Mouse (Mus musculus): ENCODE results near the gene Faf2. TPM values are rescaled to one million over a fixed set of nuclear protein-coding genes. Genes with fewer than 3 reads are reported as not detected.

Faf2 gene
- polyA plus RNA-seq, 2 experiments: 11.0 to 31.2 TPM

DNA sequence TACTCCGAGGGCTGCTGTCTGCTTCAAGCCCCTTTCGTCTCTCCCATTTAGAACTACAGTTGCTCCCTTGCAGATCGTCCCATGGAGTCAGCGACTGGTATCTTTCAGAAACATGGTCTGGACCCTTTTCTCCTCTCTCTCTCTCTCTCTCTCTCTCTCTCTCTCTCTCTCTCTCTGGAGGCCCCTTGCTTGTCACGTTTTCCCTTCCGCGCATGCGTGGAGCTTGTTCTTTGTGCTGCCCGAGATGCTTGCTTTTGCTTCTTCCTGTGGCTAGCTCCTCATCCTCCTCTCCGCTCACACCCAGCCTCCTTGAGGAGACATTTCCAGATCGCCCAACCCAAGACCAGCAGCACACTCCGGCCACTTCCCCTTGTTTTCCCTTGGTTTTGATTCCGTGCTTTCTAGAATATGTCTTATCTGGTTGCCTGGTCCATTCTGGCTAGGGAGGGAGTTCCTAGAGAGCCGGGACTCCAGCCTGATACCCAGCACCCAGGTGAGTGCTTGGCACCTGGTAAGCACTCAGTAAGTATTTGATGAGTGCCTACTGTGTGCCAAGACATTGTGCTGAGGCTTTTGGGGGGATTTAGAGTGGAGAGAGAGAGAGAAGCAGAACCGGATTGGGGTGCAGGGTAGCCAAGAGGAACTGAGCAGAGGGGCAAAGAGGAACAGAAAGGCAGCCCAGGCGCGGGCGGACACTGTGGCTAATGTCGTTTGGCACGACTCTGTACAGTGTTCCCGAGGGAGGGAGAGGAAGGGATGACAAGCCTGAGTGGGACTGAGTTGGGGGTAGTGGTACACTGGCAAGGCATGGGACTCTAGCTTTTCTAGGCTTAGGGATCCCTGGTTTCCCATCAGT is 43.7 kb upstream of the Faf2 start:
- Histone ChIP-seq H3K27me3 (ENCODE audit: control insufficient read depth, insufficient read depth, low read length) (no peaks in the 10 kb centered on the region; the same call in 1 of the 2 replicates), H3K9me3 (ENCODE audit: control insufficient read depth, low read length) (no peaks in the 10 kb centered on the region), H3K36me3 (replicated peaks; ENCODE audit: control insufficient read depth, insufficient read depth, low read depth) (peaks cover 3% of the 10 kb centered on the region; the same call in 1 of the 2 replicates), H3K27ac (no peak overlapping the region), H3K4me3 (ENCODE audit: insufficient read depth in 1 of 2, low read depth in 2 of 2, low read length in 2 of 2) (no peak overlapping the region), H3K9ac (replicated peaks) (no peak overlapping the region), H3K4me2 (ENCODE audit: low read depth) (no peak overlapping the region), H3K4me1 (replicated peaks; ENCODE audit: control insufficient read depth in 2 of 2, insufficient read depth in 2 of 2, low read length in 1 of 2) (peaks cover 5 to 6% of the 10 kb centered on the region in 2 experiments; a peak in 3 of 4 replicates)
- no peak for ATAC-seq (ENCODE audit: insufficient read depth)
- WGBS (ENCODE audit: insufficient replicate concordance): 64% methylated on average over 21 of the region's 21 CpGs
- DNase-seq (ENCODE audit: low read depth in 3 of 3, low spot score in 3 of 3): no peak
- TF ChIP-seq EP300 (IDR thresholded peaks at IDR 0.05; ENCODE audit: low read depth) (no peak), CTCF (IDR thresholded peaks at IDR 0.05; ENCODE audit: low read depth) (no peak)

DNA sequence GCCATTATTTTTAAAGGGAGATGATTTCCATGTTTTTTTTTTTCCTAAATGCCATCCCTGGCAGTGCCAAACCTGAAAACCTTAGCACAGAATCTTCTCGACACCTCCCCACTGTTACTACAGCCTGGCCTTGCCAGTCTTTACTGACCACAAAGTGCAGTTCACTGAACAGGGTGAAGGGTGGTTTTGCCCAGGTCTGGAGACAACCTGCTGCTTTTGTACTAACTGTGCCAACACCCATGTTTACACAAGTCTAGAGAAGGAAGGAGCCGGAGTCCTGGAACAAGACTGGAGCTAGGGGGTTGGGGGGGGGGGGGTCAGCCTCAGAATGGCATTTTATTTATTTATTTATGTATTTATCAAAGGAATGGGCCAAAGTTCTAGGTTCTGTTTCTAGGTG is 40.2 kb upstream of the Faf2 start:
- 66% methylated on average over 2 of the region's 2 CpGs for WGBS (ENCODE audit: insufficient replicate concordance)

GRCm38 (mm10) chr13:54582126-54582525 is 39.5 kb upstream of the Faf2 start:
- WGBS (ENCODE audit: insufficient replicate concordance): 67% methylated on average over 10 of the region's 10 CpGs
- Histone ChIP-seq H3K4me1 (replicated peaks; ENCODE audit: control insufficient read depth in 2 of 2, insufficient read depth in 2 of 2, low read length in 1 of 2) (no peaks in the 10 kb centered on the region; a peak in 1 of 4 replicates), H3K9me3 (ENCODE audit: control insufficient read depth, low read length) (no peaks in the 10 kb centered on the region), H3K4me2 (ENCODE audit: low read depth) (no peak overlapping the region), H3K9ac (replicated peaks) (no peak overlapping the region), H3K27me3 (ENCODE audit: control insufficient read depth, insufficient read depth, low read length) (no peaks in the 10 kb centered on the region), H3K36me3 (replicated peaks; ENCODE audit: control insufficient read depth, insufficient read depth, low read depth) (peaks cover 23% of the 10 kb centered on the region), H3K27ac (no peak overlapping the region), H3K4me3 (ENCODE audit: insufficient read depth in 1 of 2, low read depth in 2 of 2, low read length in 2 of 2) (no peak overlapping the region)
- TF ChIP-seq CTCF (IDR thresholded peaks at IDR 0.05; ENCODE audit: low read depth) (no peak), EP300 (IDR thresholded peaks at IDR 0.05; ENCODE audit: low read depth) (no peak)
- ATAC-seq (ENCODE audit: insufficient read depth) (no peak), DNase-seq (ENCODE audit: low read depth in 3 of 3, low spot score in 3 of 3) (no peak)

More for the DNA sequence above, 40.2 kb upstream of the Faf2 start:
- no peak overlapping the region for H3K27ac ChIP-seq
- no peak overlapping the region for H3K9ac ChIP-seq (replicated peaks)
- H3K4me3 ChIP-seq (ENCODE audit: insufficient read depth in 1 of 2, low read depth in 2 of 2, low read length in 2 of 2): no peak overlapping the region
- no peaks in the 10 kb centered on the region; a peak in 1 of 4 replicates for H3K4me1 ChIP-seq (replicated peaks; ENCODE audit: control insufficient read depth in 2 of 2, insufficient read depth in 2 of 2, low read length in 1 of 2)
- H3K27me3 ChIP-seq (ENCODE audit: control insufficient read depth, insufficient read depth, low read length): no peaks in the 10 kb centered on the region
- H3K9me3 ChIP-seq (ENCODE audit: control insufficient read depth, low read length): no peaks in the 10 kb centered on the region
- peaks cover 23% of the 10 kb centered on the region for H3K36me3 ChIP-seq (replicated peaks; ENCODE audit: control insufficient read depth, insufficient read depth, low read depth)
- no peak overlapping the region for H3K4me2 ChIP-seq (ENCODE audit: low read depth)
- TF ChIP-seq EP300 (IDR thresholded peaks at IDR 0.05; ENCODE audit: low read depth): no peak
- TF ChIP-seq CTCF (IDR thresholded peaks at IDR 0.05; ENCODE audit: low read depth): no peak
- DNase-seq (ENCODE audit: low read depth in 3 of 3, low spot score in 3 of 3): no peak
- no peak for ATAC-seq (ENCODE audit: insufficient read depth)

DNA sequence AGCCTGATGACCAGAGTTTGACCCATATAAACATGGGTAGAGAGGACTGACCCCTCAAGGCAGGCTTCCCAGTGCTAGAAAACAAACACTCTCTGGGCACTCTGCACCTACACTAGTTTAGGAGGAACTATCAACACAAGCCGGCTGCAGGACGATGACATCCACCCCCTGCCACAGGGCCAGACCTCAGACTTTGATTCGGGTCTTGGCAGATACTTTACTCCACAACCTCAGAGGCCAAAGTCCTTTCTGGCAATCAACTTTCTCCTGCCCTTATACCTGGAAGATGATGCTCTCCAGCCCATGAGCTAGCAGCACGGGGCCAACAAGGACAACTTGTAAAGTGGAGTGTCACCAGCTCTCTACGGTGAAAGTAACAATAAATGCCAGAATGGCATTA is 38.7 kb upstream of the Faf2 start:
- no peaks in the 10 kb centered on the region for H3K27me3 ChIP-seq (ENCODE audit: control insufficient read depth, insufficient read depth, low read length)
- TF ChIP-seq CTCF (IDR thresholded peaks at IDR 0.05; ENCODE audit: low read depth): no peak
- no peak for TF ChIP-seq EP300 (IDR thresholded peaks at IDR 0.05; ENCODE audit: low read depth)
- H3K4me3 ChIP-seq (ENCODE audit: insufficient read depth in 1 of 2, low read depth in 2 of 2, low read length in 2 of 2): no peak overlapping the region
- H3K9me3 ChIP-seq (ENCODE audit: control insufficient read depth, low read length): no peaks in the 10 kb centered on the region
- no peak overlapping the region for H3K4me2 ChIP-seq (ENCODE audit: low read depth)
- no peaks in the 10 kb centered on the region; a peak in 1 of 4 replicates for H3K4me1 ChIP-seq (replicated peaks; ENCODE audit: control insufficient read depth in 2 of 2, insufficient read depth in 2 of 2, low read length in 1 of 2)
- no peak overlapping the region for H3K9ac ChIP-seq (replicated peaks)
- peaks cover 26% of the 10 kb centered on the region for H3K36me3 ChIP-seq (replicated peaks; ENCODE audit: control insufficient read depth, insufficient read depth, low read depth)
- WGBS (ENCODE audit: insufficient replicate concordance): 75% methylated on average over 5 of the region's 5 CpGs
- no peak for ATAC-seq (ENCODE audit: insufficient read depth)
- H3K27ac ChIP-seq: no peak overlapping the region
- no peak for DNase-seq (ENCODE audit: low read depth in 3 of 3, low spot score in 3 of 3)

DNA sequence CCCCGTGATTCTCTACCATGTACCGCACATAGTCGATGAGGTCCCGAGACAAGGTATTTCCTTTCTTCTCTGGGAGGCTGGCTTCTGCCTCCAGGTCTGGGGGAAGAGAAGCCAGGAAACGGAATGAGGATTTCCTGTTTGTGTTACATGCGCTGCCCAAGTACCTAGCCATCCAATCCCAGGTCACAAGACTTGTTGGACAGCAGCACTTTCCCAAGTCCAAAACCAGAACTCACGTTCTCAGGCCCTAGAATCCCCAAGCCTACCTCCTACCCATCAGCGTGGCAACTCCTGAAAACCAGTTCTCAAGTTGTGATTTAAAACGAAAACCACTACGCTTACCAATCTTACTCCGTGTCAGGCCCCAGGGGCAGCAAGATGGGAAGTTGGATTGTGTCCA is 35.8 kb upstream of the Faf2 start:
- Histone ChIP-seq H3K27me3 (ENCODE audit: control insufficient read depth, insufficient read depth, low read length) (no peaks in the 10 kb centered on the region), H3K9ac (replicated peaks) (no peak overlapping the region), H3K9me3 (ENCODE audit: control insufficient read depth, low read length) (no peaks in the 10 kb centered on the region), H3K4me1 (replicated peaks; ENCODE audit: control insufficient read depth in 2 of 2, insufficient read depth in 2 of 2, low read length in 1 of 2) (peaks cover 4 to 6% of the 10 kb centered on the region in 2 experiments; a peak in 3 of 4 replicates), H3K27ac (no peak overlapping the region), H3K36me3 (replicated peaks; ENCODE audit: control insufficient read depth, insufficient read depth, low read depth) (peaks cover 26% of the 10 kb centered on the region), H3K4me2 (ENCODE audit: low read depth) (no peak overlapping the region), H3K4me3 (ENCODE audit: insufficient read depth in 1 of 2, low read depth in 2 of 2, low read length in 2 of 2) (no peak overlapping the region)
- WGBS (ENCODE audit: insufficient replicate concordance): 82% methylated on average over 11 of the region's 11 CpGs
- no peak for ATAC-seq (ENCODE audit: insufficient read depth)
- no peak for DNase-seq (ENCODE audit: low read depth in 3 of 3, low spot score in 3 of 3)
- TF ChIP-seq EP300 (IDR thresholded peaks at IDR 0.05; ENCODE audit: low read depth) (no peak), CTCF (IDR thresholded peaks at IDR 0.05; ENCODE audit: low read depth) (no peak)

Data from liver, embryonic 14.5 days (tissue).